Mouse (Mus musculus): ENCODE data around the gene Tbl1x. TPM values are rescaled to one million over a fixed set of nuclear protein-coding genes. Genes with fewer than 3 reads are reported as not detected.

The Tbl1x gene
- total RNA-seq, 2 experiments from 2014 or later: 53.0 to 55.7 TPM

- no peak for DNase-seq (ENCODE audit: extremely low spot score in 1 of 2, low spot score in 2 of 2)
- intact Hi-C loops (cut with DNase I): no loop called here
Measured at GRCm38 (mm10) chrX:77665030-77665429, 154.2 kb downstream of the Tbl1x start.

DNA sequence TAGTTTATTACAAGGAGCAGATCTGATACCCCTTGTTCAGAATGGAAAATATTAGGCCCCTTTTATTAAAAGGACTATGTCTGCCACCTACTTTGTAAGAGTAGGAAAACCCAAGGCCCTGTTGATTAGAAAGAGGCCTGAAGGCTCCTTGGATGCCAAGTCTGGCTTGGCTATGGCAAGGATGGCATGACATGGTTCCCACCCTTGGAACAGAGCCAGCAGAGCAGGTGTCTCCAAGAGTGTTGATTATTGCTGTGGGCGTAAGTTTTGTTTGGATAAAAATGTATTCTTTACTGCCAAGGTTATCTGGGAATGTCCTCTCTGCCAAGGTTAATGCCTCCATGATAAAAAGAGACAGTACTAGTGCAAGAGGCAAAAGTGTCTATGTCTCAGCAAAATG, 156.1 kb downstream of the Tbl1x start:
- no peak for DNase-seq (ENCODE audit: extremely low spot score in 1 of 2, low spot score in 2 of 2)
- intact Hi-C loops (cut with DNase I): no loop called here

DNA sequence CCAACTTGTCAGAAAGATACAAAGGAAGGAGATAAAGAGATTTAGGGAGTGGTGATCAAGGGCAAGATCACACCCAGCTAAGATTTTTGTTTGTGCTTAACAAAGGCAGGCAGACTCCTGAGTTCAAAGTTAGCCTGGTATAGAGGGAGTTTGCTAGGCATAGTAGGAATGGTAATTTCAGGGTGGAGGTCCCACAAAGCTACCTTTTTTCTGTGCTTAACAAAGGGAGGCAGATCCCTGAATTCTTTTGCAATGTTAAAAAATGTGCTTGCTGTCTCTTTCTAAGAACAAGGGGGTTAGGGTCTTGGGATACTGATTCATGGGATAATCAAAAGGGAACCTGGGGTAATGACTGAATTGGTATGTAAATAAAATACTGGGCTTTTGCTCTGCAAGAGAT, 156.6 kb downstream of the Tbl1x start:
- intact Hi-C loops (cut with DNase I): no loop called here
- no peak for DNase-seq (ENCODE audit: extremely low spot score in 1 of 2, low spot score in 2 of 2)

GRCm38 (mm10) chrX:77669779-77670550, 159.2 kb downstream of the Tbl1x start:
- intact Hi-C loops (cut with DNase I): no loop called here
- DNase-seq (ENCODE audit: extremely low spot score in 1 of 2, low spot score in 2 of 2): no peak
